Mouse (Mus musculus): Measurements from ENCODE around the gene Mrpl35. TPM values are rescaled to one million over a fixed set of nuclear protein-coding genes. Genes with fewer than 3 reads are reported as not detected.

Gene Mrpl35
- polyA plus RNA-seq, 1 experiment, result 10.9 TPM

GRCm38 (mm10) chr6:71803609-71804008 is 23.2 kb downstream of the Mrpl35 start:
- H3K36me3 ChIP-seq (ENCODE audit: control insufficient read depth, insufficient read depth, low read length), result no peaks in the 10 kb centered on the region
- H3K4me3 ChIP-seq (ENCODE audit: control insufficient read depth, insufficient read depth, low read length), result no peak overlapping the region
- TF ChIP-seq POLR2A (IDR thresholded peaks at IDR 0.05; ENCODE audit: control insufficient read depth, extremely low read depth, insufficient read depth, low read length, poor library complexity) (no peak), CTCF (IDR thresholded peaks at IDR 0.05; ENCODE audit: borderline replicate concordance, control insufficient read depth, extremely low read depth, insufficient read depth, low read length, poor library complexity) (no peak)
- no peaks in the 10 kb centered on the region; the same call in 1 of the 2 replicates for H3K4me1 ChIP-seq (replicated peaks; ENCODE audit: control insufficient read depth, insufficient read depth, low read length)
- WGBS, result 92% methylated on average over 1 of the region's 1 CpGs
- no peak for DNase-seq
- H3K27ac ChIP-seq (ENCODE audit: control insufficient read depth, insufficient read depth, low read length), result no peak overlapping the region
- H3K27me3 ChIP-seq (ENCODE audit: control insufficient read depth, insufficient read depth, low read length), result no peaks in the 10 kb centered on the region

- 87% methylated on average over 10 of the region's 10 CpGs for WGBS
- no peak for TF ChIP-seq POLR2A (IDR thresholded peaks at IDR 0.05; ENCODE audit: control insufficient read depth, extremely low read depth, insufficient read depth, low read length, poor library complexity)
- TF ChIP-seq CTCF (IDR thresholded peaks at IDR 0.05; ENCODE audit: borderline replicate concordance, control insufficient read depth, extremely low read depth, insufficient read depth, low read length, poor library complexity), result no peak
- Histone ChIP-seq H3K36me3 (ENCODE audit: control insufficient read depth, insufficient read depth, low read length) (no peaks in the 10 kb centered on the region), H3K4me3 (ENCODE audit: control insufficient read depth, insufficient read depth, low read length) (no peak overlapping the region), H3K27ac (ENCODE audit: control insufficient read depth, insufficient read depth, low read length) (no peak overlapping the region), H3K4me1 (replicated peaks; ENCODE audit: control insufficient read depth, insufficient read depth, low read length) (peaks cover 5% of the 10 kb centered on the region), H3K27me3 (ENCODE audit: control insufficient read depth, insufficient read depth, low read length) (no peaks in the 10 kb centered on the region)
- no peak for DNase-seq
Observed at GRCm38 (mm10) chr6:71801714-71802094, 25.1 kb downstream of the Mrpl35 start.

GRCm38 (mm10) chr6:71801011-71801713 is 25.6 kb downstream of the Mrpl35 start:
- WGBS, result 72% methylated on average over 7 of the region's 7 CpGs
- H3K27ac ChIP-seq (ENCODE audit: control insufficient read depth, insufficient read depth, low read length), result no peak overlapping the region
- no peak for DNase-seq
- H3K4me3 ChIP-seq (ENCODE audit: control insufficient read depth, insufficient read depth, low read length), result no peak overlapping the region
- H3K36me3 ChIP-seq (ENCODE audit: control insufficient read depth, insufficient read depth, low read length), result no peaks in the 10 kb centered on the region
- TF ChIP-seq POLR2A (IDR thresholded peaks at IDR 0.05; ENCODE audit: control insufficient read depth, extremely low read depth, insufficient read depth, low read length, poor library complexity), result no peak
- TF ChIP-seq CTCF (IDR thresholded peaks at IDR 0.05; ENCODE audit: borderline replicate concordance, control insufficient read depth, extremely low read depth, insufficient read depth, low read length, poor library complexity), result no peak
- peaks cover 8% of the 10 kb centered on the region for H3K4me1 ChIP-seq (replicated peaks; ENCODE audit: control insufficient read depth, insufficient read depth, low read length)
- H3K27me3 ChIP-seq (ENCODE audit: control insufficient read depth, insufficient read depth, low read length), result no peaks in the 10 kb centered on the region

GRCm38 (mm10) chr6:71799391-71799790 is 27.4 kb downstream of the Mrpl35 start:
- no peak overlapping the region for H3K27ac ChIP-seq (ENCODE audit: control insufficient read depth, insufficient read depth, low read length)
- TF ChIP-seq CTCF (IDR thresholded peaks at IDR 0.05; ENCODE audit: borderline replicate concordance, control insufficient read depth, extremely low read depth, insufficient read depth, low read length, poor library complexity) (no peak), POLR2A (IDR thresholded peaks at IDR 0.05; ENCODE audit: control insufficient read depth, extremely low read depth, insufficient read depth, low read length, poor library complexity) (no peak)
- H3K27me3 ChIP-seq (ENCODE audit: control insufficient read depth, insufficient read depth, low read length), result no peaks in the 10 kb centered on the region
- 90% methylated on average over 3 of the region's 3 CpGs for WGBS
- H3K4me1 ChIP-seq (replicated peaks; ENCODE audit: control insufficient read depth, insufficient read depth, low read length), result peaks cover 8% of the 10 kb centered on the region
- no peak overlapping the region for H3K4me3 ChIP-seq (ENCODE audit: control insufficient read depth, insufficient read depth, low read length)
- DNase-seq, result no peak
- H3K36me3 ChIP-seq (ENCODE audit: control insufficient read depth, insufficient read depth, low read length), result no peaks in the 10 kb centered on the region

- Histone ChIP-seq H3K36me3 (ENCODE audit: control insufficient read depth, insufficient read depth, low read length) (no peaks in the 10 kb centered on the region), H3K4me1 (replicated peaks; ENCODE audit: control insufficient read depth, insufficient read depth, low read length) (peaks cover 16% of the 10 kb centered on the region), H3K27me3 (ENCODE audit: control insufficient read depth, insufficient read depth, low read length) (no peaks in the 10 kb centered on the region), H3K27ac (ENCODE audit: control insufficient read depth, insufficient read depth, low read length) (no peak overlapping the region), H3K4me3 (ENCODE audit: control insufficient read depth, insufficient read depth, low read length) (no peak overlapping the region)
- 93% methylated on average over 6 of the region's 6 CpGs for WGBS
- DNase-seq, result no peak
- TF ChIP-seq CTCF (IDR thresholded peaks at IDR 0.05; ENCODE audit: borderline replicate concordance, control insufficient read depth, extremely low read depth, insufficient read depth, low read length, poor library complexity) (no peak), POLR2A (IDR thresholded peaks at IDR 0.05; ENCODE audit: control insufficient read depth, extremely low read depth, insufficient read depth, low read length, poor library complexity) (no peak)
Observed at GRCm38 (mm10) chr6:71791771-71792170, 35.0 kb downstream of the Mrpl35 start.

- DNase-seq, result no peak
- no peak overlapping the region for H3K27ac ChIP-seq (ENCODE audit: control insufficient read depth, insufficient read depth, low read length)
- no peaks in the 10 kb centered on the region for H3K27me3 ChIP-seq (ENCODE audit: control insufficient read depth, insufficient read depth, low read length)
- H3K4me3 ChIP-seq (ENCODE audit: control insufficient read depth, insufficient read depth, low read length), result no peak overlapping the region
- TF ChIP-seq POLR2A (IDR thresholded peaks at IDR 0.05; ENCODE audit: control insufficient read depth, extremely low read depth, insufficient read depth, low read length, poor library complexity) (no peak), CTCF (IDR thresholded peaks at IDR 0.05; ENCODE audit: borderline replicate concordance, control insufficient read depth, extremely low read depth, insufficient read depth, low read length, poor library complexity) (no peak)
- no peaks in the 10 kb centered on the region for H3K36me3 ChIP-seq (ENCODE audit: control insufficient read depth, insufficient read depth, low read length)
- H3K4me1 ChIP-seq (replicated peaks; ENCODE audit: control insufficient read depth, insufficient read depth, low read length), result peaks cover 13% of the 10 kb centered on the region
- 34% methylated on average over 9 of the region's 9 CpGs for WGBS
Observed at GRCm38 (mm10) chr6:71788348-71788747, 38.4 kb downstream of the Mrpl35 start.
